Mouse (Mus musculus): Measurements from ENCODE around the gene Lpin2. TPM values are rescaled to one million over a fixed set of nuclear protein-coding genes. Genes with fewer than 3 reads are reported as not detected.

Lpin2 gene
- total and polyA plus RNA-seq, 2 experiments from 2014 or later = 8.5 to 22.2 TPM

GRCm38 (mm10) chr17:71190589-71190988 is 8.2 kb downstream of the Lpin2 start:
- peaks cover 6% of the 10 kb centered on the region; the same call in 1 of the 2 replicates for H3K4me1 ChIP-seq (ENCODE audit: control insufficient read depth, insufficient read depth)
- H3K9ac ChIP-seq (replicated peaks; ENCODE audit: low read depth, low read length) = no peak overlapping the region
- WGBS = 79% methylated on average over 7 of the region's 7 CpGs
- no peak overlapping the region for H3K4me3 ChIP-seq (ENCODE audit: low read depth, low read length)
- H3K27ac ChIP-seq (ENCODE audit: low read depth) = no peak overlapping the region
- DNase-seq (ENCODE audit: low spot score) (no peak), ATAC-seq (ENCODE audit: insufficient read depth, low read depth) (no peak)
- TF ChIP-seq CTCF (IDR thresholded peaks at IDR 0.05; ENCODE audit: low read depth) (no peak), EP300 (IDR thresholded peaks at IDR 0.05; ENCODE audit: low read depth) (no peak)
- no peaks in the 10 kb centered on the region for H3K27me3 ChIP-seq (ENCODE audit: control insufficient read depth, insufficient read depth, low read length)
- H3K4me2 ChIP-seq (ENCODE audit: low read depth, low read length) = no peak overlapping the region
- no peaks in the 10 kb centered on the region for H3K36me3 ChIP-seq (replicated peaks; ENCODE audit: control insufficient read depth, insufficient read depth, low read length)
- no peaks in the 10 kb centered on the region for H3K9me3 ChIP-seq (replicated peaks; ENCODE audit: control insufficient read depth, low read length)

- Histone ChIP-seq H3K4me2 (ENCODE audit: low read depth, low read length) (no peak overlapping the region), H3K27me3 (ENCODE audit: control insufficient read depth, insufficient read depth, low read length) (no peaks in the 10 kb centered on the region), H3K4me1 (ENCODE audit: control insufficient read depth, insufficient read depth) (peaks cover 6% of the 10 kb centered on the region; the same call in 1 of the 2 replicates), H3K9me3 (replicated peaks; ENCODE audit: control insufficient read depth, low read length) (no peaks in the 10 kb centered on the region), H3K27ac (ENCODE audit: low read depth) (no peak overlapping the region), H3K36me3 (replicated peaks; ENCODE audit: control insufficient read depth, insufficient read depth, low read length) (no peaks in the 10 kb centered on the region), H3K4me3 (ENCODE audit: low read depth, low read length) (no peak overlapping the region), H3K9ac (replicated peaks; ENCODE audit: low read depth, low read length) (no peak overlapping the region)
- no peak for DNase-seq (ENCODE audit: low spot score)
- WGBS = 90% methylated on average over 2 of the region's 2 CpGs
- ATAC-seq (ENCODE audit: insufficient read depth, low read depth) = no peak
- no peak for TF ChIP-seq EP300 (IDR thresholded peaks at IDR 0.05; ENCODE audit: low read depth)
- TF ChIP-seq CTCF (IDR thresholded peaks at IDR 0.05; ENCODE audit: low read depth) = no peak
Observed at GRCm38 (mm10) chr17:71191063-71191462, 8.7 kb downstream of the Lpin2 start.

- TF ChIP-seq EP300 (IDR thresholded peaks at IDR 0.05; ENCODE audit: low read depth) (no peak), CTCF (IDR thresholded peaks at IDR 0.05; ENCODE audit: low read depth) (no peak)
- H3K9me3 ChIP-seq (replicated peaks; ENCODE audit: control insufficient read depth, low read length) = no peaks in the 10 kb centered on the region
- no peaks in the 10 kb centered on the region for H3K27me3 ChIP-seq (ENCODE audit: control insufficient read depth, insufficient read depth, low read length)
- H3K4me1 ChIP-seq (ENCODE audit: control insufficient read depth, insufficient read depth) = peaks cover 5% of the 10 kb centered on the region; the same call in 1 of the 2 replicates
- DNase-seq (ENCODE audit: low spot score) (no peak), ATAC-seq (ENCODE audit: insufficient read depth, low read depth) (no peak)
- H3K27ac ChIP-seq (ENCODE audit: low read depth) = no peak overlapping the region
- no peak overlapping the region for H3K4me2 ChIP-seq (ENCODE audit: low read depth, low read length)
- H3K9ac ChIP-seq (replicated peaks; ENCODE audit: low read depth, low read length) = no peak overlapping the region
- no peaks in the 10 kb centered on the region for H3K36me3 ChIP-seq (replicated peaks; ENCODE audit: control insufficient read depth, insufficient read depth, low read length)
- 74% methylated on average over 8 of the region's 8 CpGs for WGBS
- H3K4me3 ChIP-seq (ENCODE audit: low read depth, low read length) = no peak overlapping the region
Observed at GRCm38 (mm10) chr17:71191651-71192419, 9.5 kb downstream of the Lpin2 start.

GRCm38 (mm10) chr17:71193019-71193418 is 10.7 kb downstream of the Lpin2 start:
- DNase-seq (ENCODE audit: low spot score) (no peak), ATAC-seq (ENCODE audit: insufficient read depth, low read depth) (no peak)
- H3K36me3 ChIP-seq (replicated peaks; ENCODE audit: control insufficient read depth, insufficient read depth, low read length) = no peaks in the 10 kb centered on the region
- H3K4me1 ChIP-seq (ENCODE audit: control insufficient read depth, insufficient read depth) = no peaks in the 10 kb centered on the region
- TF ChIP-seq EP300 (IDR thresholded peaks at IDR 0.05; ENCODE audit: low read depth) = no peak
- no peak for TF ChIP-seq CTCF (IDR thresholded peaks at IDR 0.05; ENCODE audit: low read depth)
- no peak overlapping the region for H3K9ac ChIP-seq (replicated peaks; ENCODE audit: low read depth, low read length)
- no peaks in the 10 kb centered on the region for H3K9me3 ChIP-seq (replicated peaks; ENCODE audit: control insufficient read depth, low read length)
- H3K27ac ChIP-seq (ENCODE audit: low read depth) = no peak overlapping the region
- no peak overlapping the region for H3K4me2 ChIP-seq (ENCODE audit: low read depth, low read length)
- H3K4me3 ChIP-seq (ENCODE audit: low read depth, low read length) = no peak overlapping the region
- no peaks in the 10 kb centered on the region for H3K27me3 ChIP-seq (ENCODE audit: control insufficient read depth, insufficient read depth, low read length)
- WGBS = 97% methylated on average over 1 of the region's 1 CpGs

- no peak overlapping the region for H3K27ac ChIP-seq (ENCODE audit: low read depth)
- TF ChIP-seq EP300 (IDR thresholded peaks at IDR 0.05; ENCODE audit: low read depth) = no peak
- TF ChIP-seq CTCF (IDR thresholded peaks at IDR 0.05; ENCODE audit: low read depth) = no peak
- no peaks in the 10 kb centered on the region for H3K4me1 ChIP-seq (ENCODE audit: control insufficient read depth, insufficient read depth)
- no peaks in the 10 kb centered on the region for H3K9me3 ChIP-seq (replicated peaks; ENCODE audit: control insufficient read depth, low read length)
- no peak overlapping the region for H3K4me2 ChIP-seq (ENCODE audit: low read depth, low read length)
- ATAC-seq (ENCODE audit: insufficient read depth, low read depth) = no peak
- no peaks in the 10 kb centered on the region for H3K27me3 ChIP-seq (ENCODE audit: control insufficient read depth, insufficient read depth, low read length)
- no peaks in the 10 kb centered on the region for H3K36me3 ChIP-seq (replicated peaks; ENCODE audit: control insufficient read depth, insufficient read depth, low read length)
- no peak overlapping the region for H3K9ac ChIP-seq (replicated peaks; ENCODE audit: low read depth, low read length)
- H3K4me3 ChIP-seq (ENCODE audit: low read depth, low read length) = no peak overlapping the region
- DNase-seq (ENCODE audit: low spot score) = no peak
- 86% methylated on average over 1 of the region's 1 CpGs for WGBS
Observed at GRCm38 (mm10) chr17:71193485-71193884, 11.1 kb downstream of the Lpin2 start.

All from heart, postnatal 0 days (tissue).